Mouse (Mus musculus) neutrophil, adult 59 days (primary cell): ENCODE measurements around the gene Ccdc88b. TPM values are rescaled to one million over a fixed set of nuclear protein-coding genes. Genes with fewer than 3 reads are reported as not detected.

Experiments
- total RNA-seq, 2 experiments: library from RNA; stranded (reverse); gene quantifications; 1 replicate in 1 of 2; 2 replicates in 1 of 2; pipeline ENCODE4 v1.2.4; 2023

Gene Ccdc88b
- 100 to 1,000 TPM; 122 to 137 TPM for total RNA-seq

DNA sequence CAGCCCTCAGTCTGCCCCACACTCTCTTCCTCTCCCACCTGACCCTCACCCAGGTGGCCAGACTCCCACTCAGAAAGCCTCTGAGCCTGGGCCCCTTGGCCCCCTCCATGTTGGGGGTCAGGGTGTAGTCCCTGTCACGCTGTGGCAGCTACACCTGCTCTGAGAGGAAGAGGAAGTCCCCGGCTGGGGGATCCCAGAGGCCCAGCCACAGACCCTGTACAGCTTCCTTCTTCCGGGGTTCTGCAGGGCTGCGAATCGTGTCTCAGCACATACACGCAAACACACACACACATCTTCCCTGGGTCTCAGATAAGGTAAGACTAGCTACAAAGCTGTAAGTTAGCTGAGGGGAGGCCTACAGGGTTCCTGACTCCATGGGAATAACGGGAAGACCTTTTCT, at the start of gene Ccdc88b:
TSS of gene Ccdc88b (minus strand) at position 181 of the 400 bp plus-strand sequence.

GRCm38 (mm10) chr19:6840475-6841291, 17.3 kb downstream of the Ccdc88b start, which contains the start of gene Rps6ka4:
Gene Rps6ka4 (minus strand): TSS chr19:6840636.

Other genes starting within 250 kb of the Ccdc88b start
- 10 to 100 TPM; 30.7 to 41.0 TPM for gene Rps6ka4, start 17.6 kb downstream of the Ccdc88b start, total RNA-seq
- 100 to 1,000 TPM in 1 of 2 experiments, 10 to 100 TPM in 1; 89.2 to 104 TPM for gene Trmt112, start 51.5 kb upstream of the Ccdc88b start, total RNA-seq
- gene Prdx5, start 51.9 kb upstream of the Ccdc88b start, total RNA-seq, result 1,000 to 10,000 TPM; 1,318 to 1,395 TPM
- gene Esrra, start 63.6 kb upstream of the Ccdc88b start, total RNA-seq, result 10 to 100 TPM; 40.5 to 45.9 TPM
- gene Catsperz, start 67.2 kb upstream of the Ccdc88b start, total RNA-seq, result not detected
- not detected for gene Kcnk4, start 76.3 kb upstream of the Ccdc88b start, total RNA-seq
- 10 to 100 TPM; 22.5 to 31.9 TPM for gene Bad, start 83.7 kb upstream of the Ccdc88b start, total RNA-seq
- 10 to 100 TPM; 23.9 to 26.6 TPM for gene Gpr137, start 84.3 kb upstream of the Ccdc88b start, total RNA-seq
- 10 to 100 TPM; 42.9 to 43.5 TPM for gene Ppp1r14b, start 116.8 kb upstream of the Ccdc88b start, total RNA-seq
- gene Plcb3, start 118.3 kb upstream of the Ccdc88b start, total RNA-seq, result 10 to 100 TPM; 23.2 to 25.2 TPM
- 10 to 100 TPM; 28.2 to 28.8 TPM for gene Fkbp2, start 122.3 kb upstream of the Ccdc88b start, total RNA-seq
- 1 to 10 TPM; 7.4 to 8.1 TPM for gene Vegfb, start 129.4 kb upstream of the Ccdc88b start, total RNA-seq
- 10 to 100 TPM; 20.8 to 24.7 TPM for gene Dnajc4, start 134.4 kb upstream of the Ccdc88b start, total RNA-seq
- 10 to 100 TPM; 12.2 to 15.9 TPM for gene Nudt22, start 137.9 kb upstream of the Ccdc88b start, total RNA-seq
- 1 to 10 TPM; 2.3 to 2.9 TPM for gene Trpt1, start 137.9 kb upstream of the Ccdc88b start, total RNA-seq
- 100 to 1,000 TPM; 233 TPM for gene Fermt3, start 161.3 kb upstream of the Ccdc88b start, total RNA-seq
- gene Stip1, start 181.8 kb upstream of the Ccdc88b start, total RNA-seq, result 10 to 100 TPM; 45.6 to 53.6 TPM
- 1 to 10 TPM; 2.6 to 2.9 TPM for gene Macrod1, start 198.6 kb upstream of the Ccdc88b start, total RNA-seq
- gene Flrt1, start 247.5 kb upstream of the Ccdc88b start, total RNA-seq, result not detected